In genomic region chr17:25127079-25127478, GRCm38 (mm10) we compare ENCODE assay signal across 1 mouse cellular context.
TF ChIP-seq lines count a peak whose summit lies in the region.

No protein-coding gene starts in this region.

TF ChIP-seq in MEL, 35 proteins besides CTCF, POLR2A, EP300 and RAD21 (continued from another document):
- TF ChIP-seq UBTF (IDR thresholded peaks at IDR 0.05; ENCODE audit: borderline replicate concordance, insufficient read depth, low read depth, low read length) = no peak
- TF ChIP-seq MAFK (IDR thresholded peaks at IDR 0.05; ENCODE audit: borderline replicate concordance, low read depth, low read length) = peak; percentile 99
- no peak for TF ChIP-seq USF1 (IDR thresholded peaks at IDR 0.05; ENCODE audit: low read depth, low read length)
- TF ChIP-seq USF2 (IDR thresholded peaks at IDR 0.05; ENCODE audit: borderline replicate concordance in 1 of 2, insufficient read depth in 1 of 2, low read depth in 1 of 2, low read length in 2 of 2) = no peak
- TF ChIP-seq SIN3A (IDR thresholded peaks at IDR 0.05; ENCODE audit: low read length) = 0 out of 2 replicates have a peak, but pooled peaks have one; percentile 31
- TF ChIP-seq ELF1 (IDR thresholded peaks at IDR 0.05; ENCODE audit: low read depth, low read length) = no peak
- TF ChIP-seq JUND (IDR thresholded peaks at IDR 0.05; ENCODE audit: low read depth, low read length) = no peak
- TF ChIP-seq SMC3 (IDR thresholded peaks at IDR 0.05; ENCODE audit: low read depth, low read length) = no peak
